Mouse (Mus musculus) layer of hippocampus, adult 11-12 months (tissue): ENCODE data around the gene Igf2.

ENCODE experiments used
- DNase-seq: peaks from one replicate; pipeline ENCODE4 v3.0.0; 2022; ENCODE audit warnings: low spot score

Igf2 gene

GRCm38 (mm10) chr7:142666659-142667058 lies at the start of gene Igf2:
Gene Igf2, minus strand, starts transcription at chr7:142666816.
- no peak for DNase-seq

GRCm38 (mm10) chr7:142714783-142715498 lies 48.3 kb upstream of the Igf2 start:
- DNase-seq, result peak; percentile 59

GRCm38 (mm10) chr7:142706873-142707272 lies 40.3 kb upstream of the Igf2 start:
- DNase-seq, result no peak

- DNase-seq, result no peak
These were observed 32.8 kb upstream of the Igf2 start for GRCm38 (mm10) chr7:142699334-142699860.

- DNase-seq, result no peak
These were observed 12.0 kb upstream of the Igf2 start for GRCm38 (mm10) chr7:142678611-142679010.

GRCm38 (mm10) chr7:142675644-142676043 lies 9.0 kb upstream of the Igf2 start:
- DNase-seq, result peak; percentile 74

GRCm38 (mm10) chr7:142675141-142675540 lies 8.5 kb upstream of the Igf2 start:
- DNase-seq, result no peak

- peak; percentile 73 for DNase-seq
These were observed 5.5 kb upstream of the Igf2 start for GRCm38 (mm10) chr7:142672120-142672519.

- no peak for DNase-seq
These were observed 4.5 kb upstream of the Igf2 start for GRCm38 (mm10) chr7:142671067-142671466.

GRCm38 (mm10) chr7:142669751-142670625 lies 3.4 kb upstream of the Igf2 start, which contains the start of gene Gm49394:
Gene Gm49394, minus strand, starts transcription at chr7:142669942.
- DNase-seq, result no peak

- no peak for DNase-seq
These were observed 1.7 kb upstream of the Igf2 start for GRCm38 (mm10) chr7:142668328-142668727.

- no peak for DNase-seq
These were observed 905 bp upstream of the Igf2 start for GRCm38 (mm10) chr7:142667521-142667920.

- no peak for DNase-seq
These were observed 507 bp downstream of the Igf2 start for GRCm38 (mm10) chr7:142666109-142666508.

- no peak for DNase-seq
These were observed 1.3 kb downstream of the Igf2 start for GRCm38 (mm10) chr7:142665364-142665763.

- DNase-seq, result no peak
These were observed 2.1 kb downstream of the Igf2 start for GRCm38 (mm10) chr7:142664465-142665029.

- no peak for DNase-seq
These were observed 2.6 kb downstream of the Igf2 start for GRCm38 (mm10) chr7:142663931-142664421.

GRCm38 (mm10) chr7:142663151-142663550 lies 3.5 kb downstream of the Igf2 start:
- no peak for DNase-seq

GRCm38 (mm10) chr7:142661811-142662210 lies 4.8 kb downstream of the Igf2 start:
- no peak for DNase-seq

GRCm38 (mm10) chr7:142661046-142661445 lies 5.6 kb downstream of the Igf2 start:
- DNase-seq, result no peak

- DNase-seq, result no peak
These were observed 6.0 kb downstream of the Igf2 start for GRCm38 (mm10) chr7:142660651-142660945.

GRCm38 (mm10) chr7:142659767-142660650 lies 6.6 kb downstream of the Igf2 start:
- DNase-seq, result no peak
